Mouse (Mus musculus) ES-E14 (cell line): ENCODE results near the gene Gpr146.

Experiments used
- ZC3H11A ChIP-seq: IDR thresholded peaks from 2 replicates; pipeline ENCODE4 v1.6.1; 2012; ENCODE audit warnings: low read depth, mild to moderate bottlenecking, inconsistent platforms, low read length, borderline replicate concordance
- ZNF384 ChIP-seq: IDR thresholded peaks from 2 replicates; pipeline ENCODE4 v1.6.1; 2012; ENCODE audit warnings: low read depth, low read length, inconsistent platforms

DNA sequence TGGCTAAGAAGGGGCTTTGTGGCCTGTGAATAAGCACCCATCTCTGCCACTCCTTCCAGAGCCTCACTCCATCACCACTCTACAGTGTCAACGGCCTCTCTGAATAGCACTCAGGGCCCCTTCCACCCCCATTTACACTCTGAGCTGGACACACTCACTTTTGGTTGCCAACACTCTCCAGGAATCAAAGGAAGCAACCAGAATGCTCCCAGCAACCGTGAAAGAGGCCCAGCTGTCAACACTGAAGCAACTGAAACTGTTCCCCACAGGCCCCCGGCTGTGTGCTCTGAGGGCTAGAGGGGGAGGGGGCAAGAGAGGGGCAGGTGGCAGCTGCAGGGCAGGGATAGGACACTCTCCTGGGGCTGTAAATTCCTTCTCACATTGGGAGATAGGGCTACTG, 41.1 kb downstream of the Gpr146 start:
- TF ChIP-seq ZC3H11A, result no peak
- no peak for TF ChIP-seq ZNF384
